Mouse (Mus musculus): ENCODE data around the gene Sord. TPM values are rescaled to one million over a fixed set of nuclear protein-coding genes. Genes with fewer than 3 reads are reported as not detected.

The Sord gene
- total and polyA plus RNA-seq, 3 experiments: 39.6 to 61.7 TPM; not detected in 1

GRCm38 (mm10) chr2:122302574-122303241 is 68.2 kb downstream of the Sord start (continued):
- no peak for TF ChIP-seq E2F4 (IDR thresholded peaks at IDR 0.05; ENCODE audit: borderline replicate concordance, low read depth, low read length)
- TF ChIP-seq MYC (IDR thresholded peaks at IDR 0.05; ENCODE audit: low read depth, low read length): peak; percentile 78

- Histone ChIP-seq H3K9me3 (replicated peaks; ENCODE audit: insufficient read depth, low read length) (no peaks in the 10 kb centered on the region; the same call in 1 of the 2 replicates), H3K27me3 (ENCODE audit: control insufficient read depth in 1 of 2, insufficient read depth in 2 of 2, low read length in 2 of 2) (peaks cover 0 to 5% of the 10 kb centered on the region in 2 experiments; a peak in 3 of 4 replicates), H3K36me3 (ENCODE audit: control insufficient read depth in 1 of 2, insufficient read depth in 2 of 2, low read length in 2 of 2) (no peaks in the 10 kb centered on the region), H3K4me1 (ENCODE audit: control insufficient read depth in 1 of 2, insufficient read depth in 2 of 2, low read length in 2 of 2) (no peaks in the 10 kb centered on the region), H3K4me3 (ENCODE audit: control insufficient read depth in 1 of 2, insufficient read depth in 1 of 2, low read depth in 2 of 2, low read length in 2 of 2) (no peak overlapping the region), H3K9ac (ENCODE audit: control insufficient read depth, low read depth, low read length, poor library complexity, severe bottlenecking) (no peak overlapping the region), H3K27ac (ENCODE audit: control insufficient read depth, low read depth, low read length) (no peak overlapping the region), H3K79me2 (ENCODE audit: control insufficient read depth, insufficient read depth, low read length, poor library complexity) (no peaks in the 10 kb centered on the region)
- DNase-seq (ENCODE audit: low read depth, low spot score): no peak
- no peak for TF ChIP-seq NELFE (IDR thresholded peaks at IDR 0.05; ENCODE audit: low read depth, low read length)
- TF ChIP-seq MAX (IDR thresholded peaks at IDR 0.05; ENCODE audit: low read length): no peak
- TF ChIP-seq USF2 (IDR thresholded peaks at IDR 0.05; ENCODE audit: borderline replicate concordance in 1 of 2, insufficient read depth in 1 of 2, low read depth in 1 of 2, low read length in 2 of 2): no peak
- TF ChIP-seq NRF1 (IDR thresholded peaks at IDR 0.05; ENCODE audit: insufficient read depth, low read depth, low read length, poor library complexity, severe bottlenecking): no peak
These were observed 70.0 kb downstream of the Sord start for GRCm38 (mm10) chr2:122304544-122304943.

GRCm38 (mm10) chr2:122305097-122305892 is 70.7 kb downstream of the Sord start:
- no peak for DNase-seq (ENCODE audit: low read depth, low spot score)
- Histone ChIP-seq H3K9me3 (replicated peaks; ENCODE audit: insufficient read depth, low read length) (no peaks in the 10 kb centered on the region; the same call in 1 of the 2 replicates), H3K79me2 (ENCODE audit: control insufficient read depth, insufficient read depth, low read length, poor library complexity) (no peaks in the 10 kb centered on the region), H3K4me3 (ENCODE audit: control insufficient read depth in 1 of 2, insufficient read depth in 1 of 2, low read depth in 2 of 2, low read length in 2 of 2) (no peak overlapping the region), H3K27ac (ENCODE audit: control insufficient read depth, low read depth, low read length) (no peak overlapping the region), H3K27me3 (ENCODE audit: control insufficient read depth in 1 of 2, insufficient read depth in 2 of 2, low read length in 2 of 2) (peaks cover 0 to 5% of the 10 kb centered on the region in 2 experiments; a peak in 3 of 4 replicates), H3K9ac (ENCODE audit: control insufficient read depth, low read depth, low read length, poor library complexity, severe bottlenecking) (no peak overlapping the region), H3K36me3 (ENCODE audit: control insufficient read depth in 1 of 2, insufficient read depth in 2 of 2, low read length in 2 of 2) (no peaks in the 10 kb centered on the region), H3K4me1 (ENCODE audit: control insufficient read depth in 1 of 2, insufficient read depth in 2 of 2, low read length in 2 of 2) (no peaks in the 10 kb centered on the region)
- TF ChIP-seq CHD1 (IDR thresholded peaks at IDR 0.05; ENCODE audit: low read depth, low read length): no peak
- TF ChIP-seq MEF2A (IDR thresholded peaks at IDR 0.05; ENCODE audit: extremely low read depth, insufficient replicate concordance, low read depth, low read length, poor library complexity, severe bottlenecking): no peak
- TF ChIP-seq TAL1 (IDR thresholded peaks at IDR 0.05; ENCODE audit: low read length): no peak
